Mouse (Mus musculus): ENCODE results near the gene Scn11a.

DNA sequence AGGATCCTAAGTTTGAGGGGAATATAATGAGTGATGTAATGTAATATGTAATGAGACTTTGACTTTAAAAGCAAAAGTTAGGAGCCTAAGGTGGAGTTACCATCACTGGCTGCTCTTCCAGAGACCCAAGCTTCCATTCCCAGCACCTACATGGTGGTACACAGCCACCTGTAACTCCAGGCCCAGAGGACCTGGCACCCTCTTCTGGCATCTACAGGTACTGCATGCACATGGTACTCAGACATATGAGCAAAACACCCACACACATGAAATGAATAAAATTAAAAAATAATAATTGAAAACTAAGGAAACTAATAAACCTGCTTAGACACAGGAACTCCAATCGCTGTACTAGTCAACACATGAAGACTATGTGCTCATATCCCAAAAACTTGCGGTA lies 18.8 kb downstream of the Scn11a start:
- TF ChIP-seq JUN (IDR thresholded peaks at IDR 0.05; ENCODE audit: insufficient read depth, low read depth, low read length) (no peak), CTCF (conservative IDR thresholded peaks at IDR 0.05 in 1 of 2, IDR thresholded peaks at IDR 0.05 in 1 of 2; ENCODE audit: low read depth in 2 of 2, low read length in 2 of 2) (peak; percentile 47 to 49; a peak in 3 of 4 replicates)

Data from CH12.LX (cell line).